Mouse (Mus musculus) urinary bladder, postnatal 14 days (tissue): ENCODE data around the gene Mul1.
"Not testable (repeated sequence)": the region's sequence is repeated elsewhere in the genome, so short reads cannot be mapped to it uniquely, and the experiment has no call there.

ENCODE experiments used
- DNase-seq: peaks from one replicate; pipeline ENCODE4 v3.0.0; 2021; ENCODE audit warnings: low spot score

Mul1 gene

GRCm38 (mm10) chr4:138434347-138435316 lies at the start of gene Mul1:
Gene Mul1 (plus strand): TSS chr4:138434671.
- peak; percentile 96 for DNase-seq

- no peak for DNase-seq
Observed at GRCm38 (mm10) chr4:138393703-138394102, 40.8 kb upstream of the Mul1 start.

- DNase-seq = no peak
Observed at GRCm38 (mm10) chr4:138395087-138395970, 39.1 kb upstream of the Mul1 start.

- DNase-seq = peak; percentile 11
Observed at GRCm38 (mm10) chr4:138395971-138396645, 38.4 kb upstream of the Mul1 start, which contains the start of gene Fam43b. Gene Fam43b (minus strand): TSS chr4:138396528.

- DNase-seq = no peak
Observed at GRCm38 (mm10) chr4:138396711-138397110, 37.8 kb upstream of the Mul1 start.

GRCm38 (mm10) chr4:138404806-138405205 lies 29.7 kb upstream of the Mul1 start:
- DNase-seq = peak; percentile 41

- peak; percentile 25 for DNase-seq
Observed at GRCm38 (mm10) chr4:138407479-138408194, 26.8 kb upstream of the Mul1 start.

- DNase-seq = no peak
Observed at GRCm38 (mm10) chr4:138411011-138411410, 23.5 kb upstream of the Mul1 start.

- DNase-seq = no peak
Observed at GRCm38 (mm10) chr4:138411504-138412121, 22.9 kb upstream of the Mul1 start.

- DNase-seq = no peak
Observed at GRCm38 (mm10) chr4:138414725-138415124, 19.7 kb upstream of the Mul1 start.

- no peak for DNase-seq
Observed at GRCm38 (mm10) chr4:138415991-138416390, 18.5 kb upstream of the Mul1 start.

GRCm38 (mm10) chr4:138416414-138416813 lies 18.1 kb upstream of the Mul1 start:
- DNase-seq = no peak

- DNase-seq = no peak
Observed at GRCm38 (mm10) chr4:138417882-138418281, 16.6 kb upstream of the Mul1 start.

- no peak for DNase-seq
Observed at GRCm38 (mm10) chr4:138418340-138418957, 16.0 kb upstream of the Mul1 start.

GRCm38 (mm10) chr4:138425028-138425427 lies 9.4 kb upstream of the Mul1 start:
- DNase-seq = no peak

- DNase-seq = not testable (repeated sequence)
Observed at GRCm38 (mm10) chr4:138425604-138426003, 8.9 kb upstream of the Mul1 start.

GRCm38 (mm10) chr4:138426778-138427705 lies 7.4 kb upstream of the Mul1 start:
- DNase-seq = peak; percentile 89

GRCm38 (mm10) chr4:138429778-138430177 lies 4.7 kb upstream of the Mul1 start:
- DNase-seq = peak; percentile 29

GRCm38 (mm10) chr4:138431340-138431739 lies 3.1 kb upstream of the Mul1 start:
- DNase-seq = no peak
